Mouse (Mus musculus) limb, embryonic 12.5 days (tissue): ENCODE results near the gene Lrrc74b. TPM values are rescaled to one million over a fixed set of nuclear protein-coding genes. Genes with fewer than 3 reads are reported as not detected.
"Not testable (repeated sequence)": the region's sequence is repeated elsewhere in the genome, so short reads cannot be mapped to it uniquely, and the experiment has no call there.

Experiments used
- ATAC-seq: fragments of 200-750 bp; cut with Nextera tagmentation; 2 replicates; pipeline ENCODE4 v1.8.0; 2017; ENCODE audit warnings: low read depth, moderate TSS enrichment; ENCODE audit not compliant: insufficient number of reproducible peaks, insufficient read depth, low FRiP score, low TSS enrichment
- H3K27ac ChIP-seq: fragments of 300-500 bp; sonication (generic); 2 replicates; pipeline ENCODE4 v1.5.1; 2016; ENCODE audit warnings: mild to moderate bottlenecking, moderate library complexity
- H3K27me3 ChIP-seq: fragments of 300-500 bp; sonication (generic); 2 replicates; pipeline ENCODE4 v1.6.1; 2016; ENCODE audit warnings: mild to moderate bottlenecking, moderate library complexity
- H3K36me3 ChIP-seq: fragments of 300-500 bp; sonication (generic); 2 replicates; pipeline ENCODE4 v1.6.1; 2016; ENCODE audit warnings: mild to moderate bottlenecking, moderate library complexity
- H3K4me1 ChIP-seq: fragments of 300-500 bp; sonication (generic); replicated peaks from 2 replicates; pipeline ENCODE4 v1.6.1; 2016
- H3K4me2 ChIP-seq: fragments of 300-500 bp; sonication (generic); 2 replicates; pipeline ENCODE4 v1.6.1; 2016; ENCODE audit warnings: mild to moderate bottlenecking, moderate library complexity
- H3K4me3 ChIP-seq: fragments of 300-500 bp; sonication (generic); replicated peaks from 2 replicates; pipeline ENCODE4 v1.5.1; 2016; ENCODE audit warnings: mild to moderate bottlenecking
- H3K9ac ChIP-seq: fragments of 300-500 bp; sonication (generic); replicated peaks from 2 replicates; pipeline ENCODE4 v1.6.1; 2016; ENCODE audit warnings: mild to moderate bottlenecking, moderate library complexity
- H3K9me3 ChIP-seq: fragments of 300-500 bp; sonication (generic); 2 replicates; pipeline ENCODE4 v1.6.1; 2016; ENCODE audit warnings: mild to moderate bottlenecking, moderate library complexity
- WGBS: fragments of 180-500 bp; shearing (Covaris S2); methylation state at CpG from one replicate; pipeline ENCODE4 v1.1.7; 2016; 5-methylcytosine and 5-hydroxymethylcytosine counted together
- polyA plus RNA-seq: library from polyadenylated mRNA; unstranded; fragments of >200 nt; fragmentation: Nextera tagmentation; extraction: Ambion mirVana; gene quantifications from 2 replicates; pipeline ENCODE4 v1.2.1, GENCODE M21; 2016

The Lrrc74b gene
- polyA plus RNA-seq, 1 experiment from 2014 or later: not detected

DNA sequence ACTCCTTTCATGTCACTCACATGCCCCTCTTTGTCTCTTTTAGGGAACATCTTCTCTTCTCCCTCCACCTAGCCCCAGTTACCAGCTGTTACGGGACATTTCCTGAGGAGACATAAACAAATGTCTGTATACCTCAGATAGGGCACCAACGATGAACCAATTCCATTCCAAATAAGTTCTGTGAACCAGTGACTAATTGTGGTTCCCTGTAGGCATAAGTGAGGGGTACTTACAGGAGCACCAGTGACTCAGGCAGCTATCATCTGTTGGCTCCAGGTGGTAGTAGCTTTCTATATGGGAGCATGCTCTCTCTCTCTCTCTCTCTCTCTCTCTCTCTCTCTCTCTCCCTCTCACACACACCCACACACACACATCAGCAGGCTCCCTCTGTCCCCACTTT, 3.2 kb upstream of the Lrrc74b start:
- Histone ChIP-seq H3K36me3 (no peaks in the 10 kb centered on the region), H3K9me3 (no peaks in the 10 kb centered on the region), H3K9ac (no peak overlapping the region), H3K4me2 (no peak overlapping the region), H3K27me3 (peaks cover 58% of the 10 kb centered on the region), H3K27ac (no peak overlapping the region), H3K4me3 (no peak overlapping the region), H3K4me1 (peaks cover 20% of the 10 kb centered on the region)
- no peak for ATAC-seq
- 60% methylated on average over 2 of the region's 2 CpGs for WGBS

DNA sequence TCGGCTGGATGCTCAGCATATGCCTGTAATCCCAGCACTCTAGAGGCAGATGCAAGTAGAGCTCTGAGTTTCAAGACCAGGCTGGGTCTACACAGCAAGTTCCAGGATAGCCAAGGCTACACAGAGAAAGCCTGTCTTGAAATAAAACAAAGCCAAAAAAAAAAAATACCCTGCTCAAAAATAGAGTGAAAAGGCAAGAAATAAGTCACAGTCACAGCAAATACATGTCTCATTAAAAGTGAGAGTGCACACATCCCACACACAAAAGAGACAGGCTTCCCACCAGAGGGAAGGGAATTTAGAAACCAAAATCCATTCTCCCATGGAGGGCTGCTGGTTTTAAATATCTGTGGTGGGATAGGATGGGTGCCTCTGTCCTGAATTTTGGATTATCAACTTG, 2.5 kb upstream of the Lrrc74b start:
- peaks cover 26% of the 10 kb centered on the region for H3K4me1 ChIP-seq
- no peaks in the 10 kb centered on the region for H3K36me3 ChIP-seq
- H3K9ac ChIP-seq: no peak overlapping the region
- no peak overlapping the region for H3K4me2 ChIP-seq
- no peaks in the 10 kb centered on the region for H3K9me3 ChIP-seq
- 29% methylated on average over 1 of the region's 1 CpGs for WGBS
- H3K4me3 ChIP-seq: no peak overlapping the region
- no peak for ATAC-seq
- peaks cover 60% of the 10 kb centered on the region for H3K27me3 ChIP-seq
- no peak overlapping the region for H3K27ac ChIP-seq

DNA sequence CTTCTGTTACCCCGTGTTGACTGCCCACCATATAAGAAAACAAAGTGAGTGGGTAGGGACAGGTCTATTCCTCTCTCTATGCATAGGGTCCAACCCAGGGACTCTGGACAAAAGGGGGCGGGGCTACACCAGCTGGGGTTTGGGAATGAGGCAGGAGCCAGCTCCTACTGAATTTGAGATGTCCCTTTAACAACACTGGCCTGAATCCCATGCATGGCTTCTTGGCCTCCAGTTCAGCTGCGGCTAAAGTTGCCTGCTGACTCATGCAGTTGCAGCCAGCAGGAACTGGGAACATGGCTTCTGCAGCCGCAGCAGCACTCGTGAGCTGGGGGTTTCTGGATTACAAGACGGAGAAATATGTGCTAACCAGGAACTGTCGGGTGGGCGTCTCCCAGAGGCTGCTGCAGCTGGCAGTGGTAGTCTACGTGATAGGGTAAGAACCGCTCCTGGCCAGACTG, 733 bp upstream of the Lrrc74b start, which contains the start of gene P2rx6:
Gene P2rx6, plus strand, starts transcription at position 135 of the 458 bp plus-strand sequence.
- Histone ChIP-seq H3K27me3 (peaks cover 62% of the 10 kb centered on the region), H3K4me2 (peak within 1 kb of the TSS; percentile 54), H3K4me3 (peak within 1 kb of the TSS; percentile 23), H3K36me3 (no peaks in the 10 kb centered on the region), H3K27ac (0 out of 2 replicates have a peak within 1 kb of the TSS, but pooled peaks have one; percentile 12), H3K4me1 (peaks cover 32% of the 10 kb centered on the region), H3K9ac (peak within 1 kb of the TSS; percentile 42), H3K9me3 (no peaks in the 10 kb centered on the region)
- ATAC-seq: peak; percentile 66
- WGBS: 3% methylated on average over 10 of the region's 10 CpGs

DNA sequence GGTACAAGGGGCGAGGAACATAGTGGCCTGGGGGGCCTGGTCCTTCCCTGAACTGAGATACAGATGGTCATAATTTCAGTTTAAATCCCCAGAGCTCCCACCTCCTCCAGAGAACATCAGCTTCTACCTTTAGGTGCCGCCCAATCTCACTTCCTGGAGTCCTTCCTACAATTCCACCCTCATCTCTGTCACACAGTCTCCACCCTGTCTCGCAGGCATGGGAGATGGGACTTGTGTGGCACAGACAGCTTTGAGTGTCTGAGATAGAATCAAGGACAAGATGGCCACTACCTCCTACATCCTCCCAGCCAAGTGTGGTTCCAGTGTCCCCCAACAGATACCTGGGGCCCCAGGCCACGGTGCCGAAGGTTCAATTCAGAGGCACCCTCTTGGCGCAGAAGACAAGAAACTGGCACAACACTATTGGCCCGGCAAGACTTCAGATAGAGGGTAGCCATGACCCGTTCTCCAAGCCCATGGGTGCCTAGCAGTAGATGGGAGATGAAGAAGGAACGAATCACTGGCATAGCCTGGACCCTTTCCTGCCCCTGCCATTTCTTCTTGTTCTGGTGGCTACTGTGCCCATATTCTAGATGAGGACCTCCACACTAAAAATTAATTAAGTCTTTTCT, 1.5 kb downstream of the Lrrc74b start:
- Histone ChIP-seq H3K4me2 (no peak overlapping the region), H3K36me3 (no peaks in the 10 kb centered on the region), H3K27ac (no peak overlapping the region), H3K4me1 (peaks cover 39% of the 10 kb centered on the region), H3K27me3 (peaks cover 56% of the 10 kb centered on the region), H3K9ac (no peak overlapping the region), H3K4me3 (no peak overlapping the region), H3K9me3 (no peaks in the 10 kb centered on the region)
- no peak for ATAC-seq
- WGBS: 76% methylated on average over 9 of the region's 9 CpGs

DNA sequence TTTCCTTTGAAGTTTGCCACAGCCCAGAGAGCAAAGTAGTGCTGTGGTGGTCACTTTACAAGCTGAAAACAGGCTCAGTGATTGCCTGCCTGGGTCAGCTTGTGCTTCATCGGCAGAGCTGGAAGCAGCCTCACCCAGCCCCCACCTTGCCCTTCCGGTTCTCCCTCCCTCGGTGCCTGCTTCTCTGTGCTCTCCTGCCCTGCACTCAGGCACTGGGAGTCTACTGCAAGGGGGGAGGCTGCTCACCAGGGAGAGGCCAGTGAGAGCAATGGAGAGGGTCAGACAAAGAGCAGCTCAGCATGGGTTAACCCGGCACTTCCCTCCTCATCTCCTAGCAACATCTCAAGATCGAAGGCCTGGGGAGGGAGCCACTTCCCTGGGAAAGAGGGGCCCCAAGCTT, 2.2 kb downstream of the Lrrc74b start:
- no peak for ATAC-seq
- Histone ChIP-seq H3K36me3 (no peaks in the 10 kb centered on the region), H3K4me2 (peak overlapping the region; percentile 25), H3K27ac (no peak overlapping the region), H3K9ac (peak overlapping the region; percentile 14; the same call in 1 of the 2 replicates), H3K4me1 (peaks cover 46% of the 10 kb centered on the region), H3K27me3 (peaks cover 49% of the 10 kb centered on the region), H3K4me3 (no peak overlapping the region), H3K9me3 (no peaks in the 10 kb centered on the region)
- WGBS: 0% methylated on average over 5 of the region's 5 CpGs

DNA sequence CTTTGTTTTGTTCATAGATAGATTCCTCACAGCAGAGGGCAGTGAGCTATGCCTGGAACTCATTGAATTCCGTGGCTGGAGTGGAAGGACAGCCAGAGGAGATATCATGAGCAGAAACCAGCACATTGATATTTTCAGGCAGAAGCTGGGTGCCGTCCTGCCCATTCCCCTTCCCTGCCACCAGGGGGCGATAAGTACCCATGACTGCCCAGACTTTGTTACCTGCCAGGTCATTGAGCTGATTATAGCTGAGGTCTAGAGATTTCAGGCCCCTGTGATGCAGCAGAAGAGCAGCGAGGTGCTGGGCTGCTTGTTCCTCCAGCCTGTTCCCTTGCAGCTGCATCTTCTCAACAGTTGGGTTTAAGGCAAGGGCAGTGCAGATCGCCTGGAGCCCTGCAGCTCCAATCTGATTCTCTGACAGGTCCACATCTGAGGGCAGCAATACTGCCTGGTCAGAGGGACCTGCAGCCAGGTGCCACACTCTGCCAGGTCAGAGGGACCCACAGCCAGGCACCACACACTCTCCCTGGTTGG, 3.0 kb downstream of the Lrrc74b start:
- Histone ChIP-seq H3K4me3 (no peak overlapping the region), H3K36me3 (no peaks in the 10 kb centered on the region), H3K9me3 (no peaks in the 10 kb centered on the region), H3K9ac (no peak overlapping the region), H3K4me2 (0 out of 2 replicates have a peak overlapping the region, but pooled peaks have one; percentile 25), H3K27ac (no peak overlapping the region), H3K27me3 (peaks cover 46% of the 10 kb centered on the region), H3K4me1 (peaks cover 52% of the 10 kb centered on the region)
- ATAC-seq: no peak
- 2% methylated on average over 5 of the region's 5 CpGs for WGBS

DNA sequence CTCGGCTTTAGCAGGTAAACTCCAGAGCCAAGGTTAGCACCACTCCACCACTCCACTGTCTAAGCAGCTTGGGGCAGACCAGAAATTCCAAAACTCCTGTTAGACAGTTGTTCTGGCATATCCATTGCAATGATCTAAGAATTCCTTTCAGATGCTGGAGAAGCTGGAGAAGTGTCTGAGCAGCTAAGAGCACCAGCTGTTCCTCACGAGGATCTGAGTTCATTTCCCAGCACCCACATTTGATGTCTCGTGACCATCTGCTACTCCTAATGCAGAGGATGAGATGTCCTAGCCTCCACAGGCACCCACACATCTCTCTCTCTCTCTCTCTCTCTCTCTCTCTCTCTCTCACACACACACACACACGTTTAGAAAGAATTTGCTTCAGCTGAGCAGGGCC, 4.1 kb downstream of the Lrrc74b start:
- Histone ChIP-seq H3K27me3 (peaks cover 35% of the 10 kb centered on the region), H3K4me2 (no peak overlapping the region), H3K27ac (no peak overlapping the region), H3K9me3 (no peaks in the 10 kb centered on the region), H3K4me3 (no peak overlapping the region), H3K4me1 (peaks cover 49% of the 10 kb centered on the region), H3K36me3 (no peaks in the 10 kb centered on the region), H3K9ac (no peak overlapping the region)
- WGBS: 48% methylated on average over 4 of the region's 4 CpGs
- ATAC-seq: no peak

DNA sequence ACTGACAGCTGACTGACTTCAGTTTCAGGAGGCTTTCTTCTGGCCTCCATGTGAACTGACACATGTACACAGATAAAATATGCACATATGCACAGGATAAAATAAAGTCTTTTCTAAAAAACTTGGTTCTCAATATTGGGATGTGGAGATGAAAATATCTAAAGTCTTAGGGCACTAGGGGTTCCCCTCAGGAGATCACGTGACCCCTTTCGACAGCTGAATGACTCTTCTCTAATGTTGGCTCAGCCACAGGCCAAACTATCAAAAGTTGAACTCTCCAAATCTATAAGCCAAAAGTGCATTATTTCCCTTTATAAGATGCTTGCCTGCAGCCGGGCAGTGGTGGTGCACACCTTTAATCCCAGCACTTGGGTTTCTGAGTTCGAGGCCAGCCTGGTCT, 4.9 kb downstream of the Lrrc74b start:
- no peak for ATAC-seq
- H3K9ac ChIP-seq: no peak overlapping the region
- H3K4me2 ChIP-seq: no peak overlapping the region
- H3K9me3 ChIP-seq: no peaks in the 10 kb centered on the region
- peaks cover 41% of the 10 kb centered on the region for H3K4me1 ChIP-seq
- H3K36me3 ChIP-seq: no peaks in the 10 kb centered on the region
- no peak overlapping the region for H3K4me3 ChIP-seq
- WGBS: 78% methylated on average over 4 of the region's 4 CpGs
- H3K27ac ChIP-seq: no peak overlapping the region
- peaks cover 29% of the 10 kb centered on the region for H3K27me3 ChIP-seq

DNA sequence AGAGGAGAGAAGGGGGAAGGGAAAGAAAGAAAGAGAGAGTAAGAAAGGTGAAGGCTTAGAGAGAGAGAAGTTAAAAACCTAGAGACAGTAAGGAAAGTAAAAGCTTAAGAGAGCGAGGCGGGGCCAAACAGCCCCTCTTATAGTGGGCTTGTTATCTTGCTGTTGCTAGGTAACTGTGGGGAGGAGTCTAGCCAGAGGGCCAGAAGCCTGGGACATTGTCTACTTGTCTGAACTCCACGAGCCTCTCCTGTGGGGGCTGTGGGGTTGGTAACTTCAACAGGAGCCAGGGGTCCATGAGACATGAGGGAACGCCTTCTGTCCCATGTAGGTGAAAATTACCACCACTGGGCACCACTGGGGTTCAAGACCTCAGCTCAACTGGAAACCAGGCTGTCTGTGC, 6.3 kb downstream of the Lrrc74b start:
- not testable (repeated sequence) for H3K9ac ChIP-seq, ATAC-seq, H3K36me3 ChIP-seq, H3K9me3 ChIP-seq
- H3K4me2 ChIP-seq: peak overlapping the region; percentile 53; the same call in 1 of the 2 replicates
- H3K27ac ChIP-seq: peak overlapping the region; percentile 87
- H3K27me3 ChIP-seq: peaks cover 15% of the 10 kb centered on the region; the same call in 1 of the 2 replicates
- H3K4me3 ChIP-seq: 0 out of 2 replicates have a peak overlapping the region, but pooled peaks have one; percentile 18
- 29% methylated on average over 4 of the region's 4 CpGs for WGBS
- H3K4me1 ChIP-seq: peaks cover 35% of the 10 kb centered on the region

DNA sequence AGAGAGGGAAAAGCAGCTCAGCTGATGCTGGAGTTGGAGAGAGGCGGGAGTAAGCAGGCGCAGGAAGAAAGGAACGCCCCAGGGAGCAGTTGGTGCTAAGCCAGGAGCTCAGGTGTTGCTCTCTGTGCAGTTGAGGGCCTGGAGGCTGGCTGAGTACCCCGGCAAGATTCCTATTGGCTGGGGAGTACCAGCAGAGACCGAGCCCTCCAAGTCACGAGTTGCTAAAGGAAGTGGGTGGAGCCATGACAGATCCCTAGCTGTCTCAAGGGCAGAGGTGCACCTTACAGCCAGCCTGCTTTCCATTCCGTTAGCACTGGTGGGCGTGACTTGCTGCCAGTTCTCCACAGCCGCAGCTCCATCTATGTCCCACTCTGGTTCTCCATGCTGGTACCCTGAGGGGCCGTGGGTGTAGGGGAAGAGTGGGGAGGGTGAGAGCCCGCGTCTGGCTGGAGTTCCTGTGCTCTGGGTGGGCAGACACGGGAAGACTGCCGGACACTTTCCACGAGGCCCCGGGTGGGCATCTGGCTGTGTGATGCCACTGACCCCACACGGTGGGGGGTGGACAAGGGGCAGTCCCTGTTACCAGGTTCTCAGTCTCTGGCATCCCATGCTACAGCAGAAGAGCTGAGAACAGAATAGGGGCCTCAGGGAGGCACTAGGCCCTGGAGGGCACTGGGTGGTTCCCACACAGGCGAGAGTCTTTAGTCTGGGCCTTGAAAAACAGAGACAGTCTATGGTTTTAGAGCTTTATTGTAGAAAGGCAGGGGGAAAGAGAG, 6.9 kb downstream of the Lrrc74b start:
- Histone ChIP-seq H3K36me3 (no peaks in the 10 kb centered on the region), H3K27me3 (peaks cover 9% of the 10 kb centered on the region), H3K27ac (peak overlapping the region; percentile 87), H3K9ac (no peak overlapping the region), H3K4me1 (peaks cover 32% of the 10 kb centered on the region), H3K9me3 (no peaks in the 10 kb centered on the region), H3K4me2 (peak overlapping the region; percentile 53), H3K4me3 (peak overlapping the region; percentile 18)
- WGBS: 8% methylated on average over 18 of the region's 18 CpGs
- peak; percentile 95 for ATAC-seq

DNA sequence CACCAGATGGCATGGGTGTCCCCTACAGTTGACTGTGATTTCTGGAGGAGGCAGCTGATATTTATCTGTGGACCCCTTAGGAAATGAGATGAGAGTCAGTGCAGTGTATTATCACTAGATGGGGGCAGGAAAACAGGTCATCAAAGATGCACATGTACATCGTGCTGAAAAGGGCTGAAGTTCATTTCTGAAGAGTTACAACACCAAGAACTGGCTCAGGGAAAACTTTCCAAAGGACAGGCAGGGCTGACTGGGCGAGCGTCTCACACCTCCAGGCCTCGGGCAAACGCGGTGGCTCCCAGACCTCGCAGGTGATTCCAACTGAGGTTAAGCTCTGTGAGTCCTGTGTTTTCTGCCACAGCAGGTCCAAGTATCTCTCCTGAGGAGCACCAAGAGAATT, 8.2 kb downstream of the Lrrc74b start:
- Histone ChIP-seq H3K4me1 (peaks cover 20% of the 10 kb centered on the region), H3K9ac (no peak overlapping the region), H3K9me3 (0 out of 2 replicates have a peak, but pooled peaks cover under 1% of the 10 kb centered on the region), H3K36me3 (no peaks in the 10 kb centered on the region), H3K27ac (no peak overlapping the region), H3K4me3 (no peak overlapping the region), H3K4me2 (no peak overlapping the region), H3K27me3 (peaks cover 6% of the 10 kb centered on the region; the same call in 1 of the 2 replicates)
- no peak for ATAC-seq
- WGBS: 75% methylated on average over 7 of the region's 7 CpGs
